Mouse (Mus musculus): ENCODE measurements around the gene Olfr392. TPM values are rescaled to one million over a fixed set of nuclear protein-coding genes. Genes with fewer than 3 reads are reported as not detected.

Gene Olfr392
- total and polyA plus RNA-seq, 3 experiments = not detected

- no peak within 1 kb of the TSS for H3K4me3 ChIP-seq (ENCODE audit: control insufficient read depth in 1 of 2, insufficient read depth in 1 of 2, low read depth in 2 of 2, low read length in 2 of 2)
- H3K9ac ChIP-seq (ENCODE audit: control insufficient read depth, low read depth, low read length, poor library complexity, severe bottlenecking) = no peak within 1 kb of the TSS
- H3K4me1 ChIP-seq (ENCODE audit: control insufficient read depth in 1 of 2, insufficient read depth in 2 of 2, low read length in 2 of 2) = no peaks in the 10 kb centered on the region
- no peak within 1 kb of the TSS for H3K27ac ChIP-seq (ENCODE audit: control insufficient read depth, low read depth, low read length)
- H3K9me3 ChIP-seq (replicated peaks; ENCODE audit: insufficient read depth, low read length) = no peaks in the 10 kb centered on the region
- DNase-seq (ENCODE audit: low read depth, low spot score) = no peak
- H3K79me2 ChIP-seq (ENCODE audit: control insufficient read depth, insufficient read depth, low read length, poor library complexity) = no peaks in the 10 kb centered on the region
- TF ChIP-seq ZNF384 (IDR thresholded peaks at IDR 0.05; ENCODE audit: low read depth, low read length) (no peak), USF1 (IDR thresholded peaks at IDR 0.05; ENCODE audit: low read depth, low read length) (no peak), MYC (IDR thresholded peaks at IDR 0.05; ENCODE audit: low read depth, low read length) (no peak), TAL1 (IDR thresholded peaks at IDR 0.05; ENCODE audit: low read length) (no peak)
- no peaks in the 10 kb centered on the region for H3K36me3 ChIP-seq (ENCODE audit: control insufficient read depth in 1 of 2, insufficient read depth in 2 of 2, low read length in 2 of 2)
- H3K27me3 ChIP-seq (ENCODE audit: control insufficient read depth in 1 of 2, insufficient read depth in 2 of 2, low read length in 2 of 2) = no peaks in the 10 kb centered on the region
These were observed 13.9 kb downstream of the Olfr392 start, which contains the start of gene Olfr391-ps for GRCm38 (mm10) chr11:73802952-73803351. Olfr391-ps (minus strand) TSS chr11:73803052.

DNA sequence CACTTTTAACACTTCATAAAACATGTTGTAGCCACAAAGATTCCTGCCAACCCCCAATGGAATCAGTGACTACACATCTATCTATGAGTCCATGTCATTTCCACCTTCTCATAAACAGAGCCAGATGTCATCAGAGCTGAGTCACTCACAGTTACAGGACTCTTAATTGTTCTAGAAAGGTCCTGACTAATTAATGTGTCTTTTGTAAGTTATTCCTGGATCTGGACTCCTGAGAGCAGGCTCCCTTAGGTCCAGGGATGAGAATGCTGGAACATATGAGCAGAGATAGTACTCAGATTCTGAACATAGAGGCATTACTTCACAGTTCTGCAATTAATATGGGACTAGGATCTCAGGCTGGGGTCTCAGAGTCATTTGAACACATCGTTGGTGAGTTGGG lies 34.2 kb downstream of the Olfr392 start, which contains the start of gene Olfr390:
Olfr390 (plus strand) TSS at position 301 of the 400 bp plus-strand sequence.
- H3K36me3 ChIP-seq (ENCODE audit: control insufficient read depth in 1 of 2, insufficient read depth in 2 of 2, low read length in 2 of 2) = no peaks in the 10 kb centered on the region
- no peak within 1 kb of the TSS for H3K27ac ChIP-seq (ENCODE audit: control insufficient read depth, low read depth, low read length)
- no peaks in the 10 kb centered on the region for H3K79me2 ChIP-seq (ENCODE audit: control insufficient read depth, insufficient read depth, low read length, poor library complexity)
- H3K9me3 ChIP-seq (replicated peaks; ENCODE audit: insufficient read depth, low read length) = no peaks in the 10 kb centered on the region
- H3K4me3 ChIP-seq (ENCODE audit: control insufficient read depth in 1 of 2, insufficient read depth in 1 of 2, low read depth in 2 of 2, low read length in 2 of 2) = no peak within 1 kb of the TSS
- no peak for TF ChIP-seq MYC (IDR thresholded peaks at IDR 0.05; ENCODE audit: low read depth, low read length)
- no peak for TF ChIP-seq JUND (IDR thresholded peaks at IDR 0.05; ENCODE audit: low read depth, low read length)
- TF ChIP-seq GABPA (IDR thresholded peaks at IDR 0.05; ENCODE audit: low read depth, low read length) = no peak
- no peak for TF ChIP-seq CHD2 (IDR thresholded peaks at IDR 0.05; ENCODE audit: low read length)
- TF ChIP-seq CTCF (IDR thresholded peaks at IDR 0.05 in 2 of 3, conservative IDR thresholded peaks at IDR 0.05 in 1 of 3; ENCODE audit: control insufficient read depth in 1 of 3, insufficient read depth in 1 of 3, low read depth in 2 of 3, low read length in 3 of 3, poor library complexity in 1 of 3, severe bottlenecking in 1 of 3) = no peak
- TF ChIP-seq SIN3A (IDR thresholded peaks at IDR 0.05; ENCODE audit: low read length) = no peak
- no peak for TF ChIP-seq BHLHE40 (IDR thresholded peaks at IDR 0.05; ENCODE audit: borderline replicate concordance, low read depth, low read length)
- H3K4me1 ChIP-seq (ENCODE audit: control insufficient read depth in 1 of 2, insufficient read depth in 2 of 2, low read length in 2 of 2) = no peaks in the 10 kb centered on the region
- H3K9ac ChIP-seq (ENCODE audit: control insufficient read depth, low read depth, low read length, poor library complexity, severe bottlenecking) = no peak within 1 kb of the TSS
- H3K27me3 ChIP-seq (ENCODE audit: control insufficient read depth in 1 of 2, insufficient read depth in 2 of 2, low read length in 2 of 2) = no peaks in the 10 kb centered on the region
- DNase-seq (ENCODE audit: low read depth, low spot score) = no peak

GRCm38 (mm10) chr11:73780613-73781012 lies 36.2 kb downstream of the Olfr392 start, which contains the start of gene Olfr389:
Olfr389 (minus strand) TSS chr11:73780713.
- H3K9ac ChIP-seq (ENCODE audit: control insufficient read depth, low read depth, low read length, poor library complexity, severe bottlenecking) = no peak within 1 kb of the TSS

More at GRCm38 (mm10) chr11:73780613-73781012, 36.2 kb downstream of the Olfr392 start, which contains the start of gene Olfr389:
- Histone ChIP-seq H3K27ac (ENCODE audit: control insufficient read depth, low read depth, low read length) (no peak within 1 kb of the TSS), H3K9me3 (replicated peaks; ENCODE audit: insufficient read depth, low read length) (no peaks in the 10 kb centered on the region), H3K4me3 (ENCODE audit: control insufficient read depth in 1 of 2, insufficient read depth in 1 of 2, low read depth in 2 of 2, low read length in 2 of 2) (no peak within 1 kb of the TSS), H3K36me3 (ENCODE audit: control insufficient read depth in 1 of 2, insufficient read depth in 2 of 2, low read length in 2 of 2) (no peaks in the 10 kb centered on the region), H3K79me2 (ENCODE audit: control insufficient read depth, insufficient read depth, low read length, poor library complexity) (no peaks in the 10 kb centered on the region), H3K27me3 (ENCODE audit: control insufficient read depth in 1 of 2, insufficient read depth in 2 of 2, low read length in 2 of 2) (no peaks in the 10 kb centered on the region), H3K4me1 (ENCODE audit: control insufficient read depth in 1 of 2, insufficient read depth in 2 of 2, low read length in 2 of 2) (no peaks in the 10 kb centered on the region)
- DNase-seq (ENCODE audit: low read depth, low spot score) = no peak
- TF ChIP-seq SMC3 (IDR thresholded peaks at IDR 0.05; ENCODE audit: low read depth, low read length) (no peak), MEF2A (IDR thresholded peaks at IDR 0.05; ENCODE audit: extremely low read depth, insufficient replicate concordance, low read depth, low read length, poor library complexity, severe bottlenecking) (no peak), KAT2A (conservative IDR thresholded peaks at IDR 0.05; ENCODE audit: low read depth, low read length) (no peak), GABPA (IDR thresholded peaks at IDR 0.05; ENCODE audit: low read depth, low read length) (no peak), SIN3A (IDR thresholded peaks at IDR 0.05; ENCODE audit: low read length) (no peak), MAX (IDR thresholded peaks at IDR 0.05; ENCODE audit: low read length) (no peak), USF2 (IDR thresholded peaks at IDR 0.05; ENCODE audit: borderline replicate concordance in 1 of 2, insufficient read depth in 1 of 2, low read depth in 1 of 2, low read length in 2 of 2) (no peak), TCF12 (IDR thresholded peaks at IDR 0.05; ENCODE audit: low read depth, low read length) (no peak)
